Mouse (Mus musculus): ENCODE measurements around the gene Scd1.
"Not testable (repeated sequence)": the region's sequence is repeated elsewhere in the genome, so short reads cannot be mapped to it uniquely, and the experiment has no call there.

Scd1 gene

DNA sequence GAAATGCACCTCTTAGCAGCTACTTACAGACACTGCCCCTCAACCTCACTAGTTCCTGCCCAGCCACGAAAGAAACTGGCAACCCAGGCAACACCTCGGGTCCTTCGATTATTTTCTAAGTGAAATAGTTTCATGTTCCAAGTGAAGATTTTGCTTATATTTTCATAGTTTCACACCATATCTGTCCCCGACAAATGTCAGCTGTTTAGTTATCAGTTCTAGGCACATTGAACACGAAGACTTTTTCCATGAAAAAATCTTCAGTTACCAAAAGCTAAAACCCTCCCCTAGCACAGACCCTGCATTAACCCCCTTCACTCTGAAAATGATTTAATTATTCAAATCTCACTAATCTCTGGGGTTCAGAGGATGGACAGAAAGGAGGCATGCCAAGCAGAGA, 10.9 kb downstream of the Scd1 start:
- DNase-seq = no peak

- DNase-seq = no peak
These were observed 12.7 kb downstream of the Scd1 start for GRCm38 (mm10) chr19:44394972-44395371.

- no peak for DNase-seq
These were observed 13.7 kb downstream of the Scd1 start for GRCm38 (mm10) chr19:44393962-44394422.

- no peak for DNase-seq
These were observed 15.2 kb downstream of the Scd1 start for GRCm38 (mm10) chr19:44392339-44393009.

DNA sequence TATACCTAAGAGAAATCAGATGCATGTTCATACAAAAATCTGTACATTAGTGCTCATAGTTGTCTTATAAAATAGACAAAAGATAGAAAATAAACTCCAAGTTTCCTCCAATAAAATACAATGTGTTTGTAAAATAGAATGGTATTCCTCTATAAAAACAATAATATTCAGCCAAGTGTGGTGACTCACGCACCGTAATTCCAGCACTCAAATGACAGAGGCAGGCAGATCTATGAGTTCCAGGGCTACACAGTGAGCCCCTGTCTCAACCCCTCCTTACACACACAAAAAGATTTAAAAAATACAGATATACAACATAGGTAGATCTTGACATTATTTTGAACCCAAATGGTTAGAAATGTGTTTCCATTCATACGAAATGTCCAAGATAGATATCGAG, 15.8 kb downstream of the Scd1 start:
- DNase-seq = no peak

- no peak for DNase-seq
These were observed 18.2 kb downstream of the Scd1 start for GRCm38 (mm10) chr19:44389507-44389906.

DNA sequence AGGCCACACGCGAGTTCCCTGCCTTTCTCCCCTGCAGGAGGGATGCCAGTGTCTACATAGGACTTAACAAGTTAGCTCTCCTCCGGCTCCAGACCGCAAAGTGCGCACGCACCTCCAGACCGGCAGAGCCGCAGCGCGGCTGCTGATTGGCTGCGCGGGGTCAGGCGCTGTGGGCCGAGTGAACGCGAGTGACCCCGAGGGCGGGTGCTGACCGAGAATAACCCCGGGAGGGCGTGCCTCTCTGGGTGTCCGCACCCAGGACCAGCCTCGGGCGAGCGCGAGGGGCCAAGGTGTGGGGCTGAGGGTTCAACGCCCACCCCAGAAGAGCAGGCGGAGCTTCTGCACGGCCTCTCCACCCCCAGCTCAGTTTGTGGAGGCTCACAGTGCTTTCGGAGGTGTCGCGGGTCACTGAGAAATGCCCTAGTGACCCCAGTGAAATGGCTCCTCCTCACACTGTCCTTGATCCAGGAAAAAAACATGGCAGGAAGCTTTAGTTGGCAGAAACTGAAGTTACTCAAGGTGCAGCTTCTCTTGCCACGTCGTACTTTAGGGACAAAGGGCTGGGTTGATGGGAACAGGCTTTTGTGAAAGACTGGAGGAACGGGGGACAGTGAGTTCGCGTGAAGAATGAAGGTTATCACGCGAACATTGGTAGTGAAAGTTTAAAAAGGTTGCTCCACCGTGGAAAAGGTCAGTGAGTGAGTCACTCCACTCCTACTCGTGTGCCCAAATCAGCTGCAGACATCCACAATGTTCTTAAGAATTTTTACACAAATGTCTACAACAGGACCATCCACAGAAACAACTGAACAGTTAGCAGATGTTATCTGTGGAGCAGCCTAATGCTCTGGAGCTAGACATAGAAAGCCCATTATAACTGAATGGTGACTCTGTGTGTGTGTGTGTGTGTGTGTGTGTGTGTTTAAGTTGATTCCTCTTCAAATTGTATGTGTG, 18.9 kb downstream of the Scd1 start:
- DNase-seq = peak; percentile 87

GRCm38 (mm10) chr19:44387746-44388474, 19.8 kb downstream of the Scd1 start:
- DNase-seq = no peak

DNA sequence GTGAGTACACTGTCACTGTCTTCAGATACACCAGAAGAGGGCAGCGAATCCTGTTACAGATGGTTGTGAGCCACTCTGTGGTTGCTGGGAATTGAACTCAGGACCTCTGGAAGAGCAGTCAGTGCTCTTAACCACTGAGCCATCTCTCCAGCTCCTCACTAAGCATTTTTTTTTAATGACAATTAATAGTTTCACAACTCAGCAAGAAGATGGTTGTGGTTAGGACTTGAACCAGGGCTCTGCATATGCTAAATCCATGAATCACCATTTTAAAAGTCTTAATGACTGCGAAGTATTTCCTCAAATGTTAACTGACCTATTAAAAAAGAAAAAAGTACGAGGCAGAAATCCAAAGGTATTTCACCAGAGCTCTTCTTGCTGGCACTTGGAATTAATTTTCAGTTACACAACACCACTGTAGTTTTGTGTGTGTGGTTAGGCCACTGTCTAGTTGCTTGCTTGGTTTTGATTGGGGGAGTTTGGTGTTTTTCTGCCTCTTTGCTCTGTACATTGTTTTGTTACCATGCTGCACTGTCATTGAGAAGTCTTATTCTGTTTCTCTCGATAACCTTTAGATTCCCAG, 20.5 kb downstream of the Scd1 start:
- DNase-seq = no peak

DNA sequence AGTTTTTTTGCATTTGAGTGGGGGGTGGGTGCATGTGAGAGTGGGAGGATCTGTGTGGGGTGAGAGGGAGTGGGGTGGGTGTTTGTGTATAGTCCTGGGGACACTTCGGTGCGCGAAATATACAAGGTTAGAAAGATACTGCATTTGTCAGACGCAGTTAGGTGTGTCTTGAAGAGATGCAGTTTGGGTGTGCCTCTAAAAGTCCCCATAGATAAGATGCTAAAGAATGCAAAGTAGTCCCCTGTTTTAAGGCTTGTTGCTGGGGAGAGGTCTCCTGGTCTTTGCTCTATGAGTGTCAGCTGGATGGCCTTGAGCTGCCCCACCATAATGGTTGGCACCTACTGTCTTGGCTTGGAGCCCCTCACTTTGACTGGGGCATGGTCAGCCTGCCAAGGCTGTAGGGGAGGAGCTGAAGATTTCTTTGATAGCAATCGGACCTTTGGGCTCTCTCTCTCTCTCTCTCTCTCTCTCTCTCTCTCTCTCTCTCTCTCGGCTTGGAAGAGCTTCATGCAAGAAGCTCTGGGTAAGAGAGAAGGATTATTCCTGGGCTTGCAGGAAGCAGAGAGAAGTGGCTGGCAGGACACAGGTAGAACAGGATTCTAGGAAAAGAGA, 21.7 kb downstream of the Scd1 start:
- no peak for DNase-seq

- DNase-seq = no peak
These were observed 24.9 kb downstream of the Scd1 start for GRCm38 (mm10) chr19:44382682-44383321.

DNA sequence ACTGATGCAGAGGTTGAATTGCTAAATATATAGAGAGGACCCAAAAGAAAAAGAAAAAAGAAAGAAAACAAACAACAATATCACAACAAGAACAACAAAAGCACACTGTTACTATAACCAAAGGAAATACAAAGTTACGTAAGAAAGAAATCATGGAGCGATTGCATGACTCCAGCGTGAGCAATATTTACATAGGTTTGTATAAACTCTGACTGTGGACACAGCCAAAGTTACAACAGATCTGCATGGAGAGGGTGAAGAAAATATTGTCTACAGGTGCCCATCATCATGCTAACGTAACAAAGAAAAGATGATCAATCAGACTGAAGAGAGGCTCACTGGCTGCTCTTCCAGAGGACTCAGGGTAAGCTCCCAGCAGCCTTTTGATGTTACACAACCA, 27.6 kb downstream of the Scd1 start:
- no peak for DNase-seq

- DNase-seq = no peak
These were observed 28.6 kb downstream of the Scd1 start for GRCm38 (mm10) chr19:44379090-44379489.

DNA sequence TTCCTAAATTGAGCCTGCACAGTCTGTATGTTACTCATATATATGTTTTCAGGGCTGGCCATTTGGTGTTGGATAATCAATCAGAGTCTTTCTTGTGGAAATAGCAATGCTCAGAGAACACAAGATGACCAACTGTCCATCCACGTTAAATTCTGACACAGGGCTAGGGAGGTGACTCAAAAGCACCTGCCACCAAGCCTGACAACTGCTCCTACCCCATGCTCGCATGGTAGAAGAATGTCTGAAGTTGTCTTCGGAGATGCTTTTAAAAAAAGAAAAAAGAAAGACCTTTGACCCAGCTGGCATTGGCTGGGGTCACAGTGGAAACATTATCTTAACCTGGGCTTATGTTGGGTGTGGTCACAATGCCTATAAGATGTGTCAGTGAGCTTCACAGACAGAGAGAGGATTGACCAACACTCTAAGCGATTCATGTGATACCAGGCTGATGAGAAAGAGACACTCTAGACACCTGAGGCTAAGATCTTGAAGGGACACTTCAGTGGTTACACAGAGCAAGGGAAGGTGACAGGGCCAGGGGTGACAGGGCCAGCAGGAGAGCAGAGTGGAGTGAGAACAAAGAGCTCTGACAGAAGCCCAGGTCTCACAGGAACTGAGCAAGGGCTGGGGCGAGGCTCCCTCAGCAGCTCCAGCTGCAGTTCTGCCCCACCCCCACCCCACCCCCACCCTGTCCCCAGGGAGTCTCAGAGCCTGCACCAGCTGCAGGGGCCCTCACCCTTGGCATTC, 29.9 kb downstream of the Scd1 start:
- no peak for DNase-seq

DNA sequence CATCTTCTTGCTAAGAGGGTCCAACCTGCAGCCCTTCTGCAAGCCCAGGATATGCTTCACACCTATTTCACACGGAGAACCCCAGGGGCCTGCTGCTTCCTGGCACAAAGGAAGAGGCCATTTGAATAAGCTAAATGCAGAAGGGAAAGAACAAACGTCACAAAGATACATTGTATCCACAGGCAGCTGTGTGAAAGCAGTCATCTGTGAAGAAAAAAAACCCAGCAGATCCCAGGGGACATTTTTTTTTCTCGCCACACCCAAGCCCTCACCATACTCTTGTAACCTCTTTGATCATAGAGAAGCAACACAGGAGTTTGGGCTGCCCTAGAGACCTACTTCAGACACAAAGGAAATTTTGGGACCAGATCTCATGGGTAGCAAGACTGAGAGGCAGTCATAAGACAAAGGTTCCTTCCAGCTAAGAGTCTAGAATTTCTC, 31.1 kb downstream of the Scd1 start:
- DNase-seq = no peak

GRCm38 (mm10) chr19:44372969-44373368, 34.7 kb downstream of the Scd1 start:
- DNase-seq = no peak

DNA sequence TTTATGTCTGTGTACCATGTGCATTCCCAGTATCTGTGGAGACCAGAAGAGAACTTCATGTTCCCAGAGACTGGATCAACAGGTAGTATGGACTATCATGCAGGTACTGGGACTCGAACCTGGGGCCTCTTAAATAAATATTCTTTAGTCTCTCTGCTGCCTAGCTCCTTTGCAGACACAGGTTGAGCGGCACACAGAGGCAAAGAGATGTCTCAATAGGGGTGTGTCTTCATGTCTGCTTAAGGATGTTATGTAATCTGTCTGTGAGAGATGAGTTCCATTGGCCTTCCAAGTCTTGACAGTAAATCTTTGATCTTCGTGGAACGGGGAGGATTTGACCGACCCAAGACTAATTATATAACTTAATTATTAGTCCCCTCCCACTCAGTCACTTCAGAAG, 37.4 kb downstream of the Scd1 start:
- no peak for DNase-seq

DNA sequence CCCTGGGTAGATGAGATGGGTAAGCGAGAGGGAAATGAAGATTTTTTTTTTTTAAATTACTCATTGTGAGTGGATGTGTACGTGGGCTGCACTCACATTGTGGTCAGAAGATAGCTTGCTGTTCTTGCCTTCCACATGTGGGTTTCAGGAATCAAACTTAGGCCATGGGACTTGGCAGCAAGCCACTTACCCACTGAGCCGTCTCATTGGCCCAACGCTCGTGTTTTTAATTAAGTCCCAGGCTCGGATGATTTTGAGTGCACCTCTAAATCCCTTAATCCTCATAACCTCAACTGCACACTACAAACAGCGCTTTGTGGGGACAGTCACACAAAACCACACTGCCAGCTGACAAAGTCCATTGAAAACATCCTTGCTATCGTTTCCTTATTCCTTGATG, 38.3 kb downstream of the Scd1 start:
- no peak for DNase-seq

- DNase-seq = not testable (repeated sequence)
These were observed 40.6 kb downstream of the Scd1 start for GRCm38 (mm10) chr19:44367076-44367475.

DNA sequence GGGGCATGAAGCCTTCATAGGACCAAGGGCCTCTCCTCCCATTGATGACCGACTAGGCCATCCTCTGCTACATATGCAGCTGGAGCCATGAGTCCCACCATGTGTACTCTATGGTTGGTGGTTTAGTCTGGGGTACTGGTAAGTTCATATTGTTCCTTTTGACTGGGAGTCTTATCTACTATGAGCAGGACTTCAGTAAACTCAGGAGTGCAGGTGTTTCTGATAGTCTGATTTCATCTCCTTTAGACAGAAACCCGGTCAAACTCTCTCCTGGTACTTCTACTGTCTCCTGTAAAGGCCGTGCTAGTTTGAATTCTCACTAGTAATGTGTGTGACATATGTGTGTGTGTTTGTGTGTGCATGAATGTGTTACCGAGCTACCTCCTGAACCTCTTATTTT, 41.9 kb downstream of the Scd1 start:
- DNase-seq = no peak

GRCm38 (mm10) chr19:44364029-44364428, 43.6 kb downstream of the Scd1 start:
- no peak for DNase-seq

Measured in right cerebral cortex, postnatal 25 days (tissue).